Mouse (Mus musculus) macrophage (primary cell): ENCODE measurements around the gene Ccne1. TPM values are rescaled to one million over a fixed set of nuclear protein-coding genes. Genes with fewer than 3 reads are reported as not detected.
"Not testable (repeated sequence)": the region's sequence is repeated elsewhere in the genome, so short reads cannot be mapped to it uniquely, and the experiment has no call there.

Experiments
- H3K27ac ChIP-seq: fragments of 350-480 bp; formaldehyde crosslinking; 2 replicates; pipeline ENCODE4 v1.9.0; 2021
- H3K36me3 ChIP-seq: fragments of 350-480 bp; formaldehyde crosslinking; 2 replicates; pipeline ENCODE4 v1.9.0; 2021; ENCODE audit errors: inconsistent target
- H3K4me3 ChIP-seq: fragments of 350-480 bp; formaldehyde crosslinking; 2 replicates; pipeline ENCODE4 v1.9.0; 2021; ENCODE audit errors: inconsistent target
- H3K79me2 ChIP-seq: fragments of 350-480 bp; formaldehyde crosslinking; 2 replicates; pipeline ENCODE4 v1.9.0; 2021; ENCODE audit errors: inconsistent target
- WGBS: methylation state at CpG from one replicate; pipeline ENCODE4 v1.1.7; 2026; ENCODE audit warnings: inconsistent platforms; ENCODE audit not compliant: missing documents; 5-methylcytosine and 5-hydroxymethylcytosine counted together
- polyA plus RNA-seq: library from polyadenylated mRNA; stranded (reverse); fragments of 250-400 nt; gene quantifications from 3 replicates; pipeline ENCODE4 v1.2.4, GENCODE M21; 2018; ENCODE audit warnings: inconsistent platforms
- total RNA-seq, 78 experiments: library from RNA; depleted of rRNA; stranded (reverse); fragments of 250-400 nt; gene quantifications; 1 replicate in 9 of 78; 2 replicates in 24 of 78; 3 replicates in 43 of 78; 4 replicates in 2 of 78; pipeline ENCODE4 v1.2.4; 2018; ENCODE audit warnings: inconsistent platforms in 56 of 78

Ccne1 gene
- 10 to 100 TPM in 2 of 26 experiments, 1 to 10 TPM in 19, under 1 TPM in 2, not detected in 3; 0.74 to 22.3 (median 3.2) TPM for total RNA-seq (2018; cell fraction: chromatin; rRNA removed)
- total RNA-seq (2018; cell fraction: cytosol; rRNA removed): 1 to 10 TPM; 1.1 to 9.1 (median 2.9) TPM
- total RNA-seq (2018; cell fraction: nucleus; rRNA removed): 10 to 100 TPM in 2 of 26 experiments, 1 to 10 TPM in 21, under 1 TPM in 3; 0.63 to 19.1 (median 3.1) TPM
- 2.6 to 14.2 TPM (median 5.3 TPM) in 3 replicates for polyA plus RNA-seq

GRCm38 (mm10) chr7:38107371-38108259, at the start of gene Ccne1:
Gene Ccne1 (minus strand): TSS chr7:38107534.
- peak within 1 kb of the TSS; percentile 39 for H3K4me3 ChIP-seq
- WGBS: under 1% methylated on average over 78 of the region's 102 CpGs
- H3K36me3 ChIP-seq: no peaks in the 10 kb centered on the region
- H3K79me2 ChIP-seq: no peaks in the 10 kb centered on the region
- H3K27ac ChIP-seq: peak within 1 kb of the TSS; percentile 33; the same call in 1 of the 2 replicates

GRCm38 (mm10) chr7:38155829-38156228, 48.5 kb upstream of the Ccne1 start:
- no peaks in the 10 kb centered on the region for H3K79me2 ChIP-seq
- H3K36me3 ChIP-seq: no peaks in the 10 kb centered on the region
- H3K27ac ChIP-seq: no peak overlapping the region
- H3K4me3 ChIP-seq: no peak overlapping the region
- 39% methylated on average over 5 of the region's 5 CpGs for WGBS

GRCm38 (mm10) chr7:38152571-38152970, 45.2 kb upstream of the Ccne1 start:
- no peaks in the 10 kb centered on the region for H3K36me3 ChIP-seq
- no peaks in the 10 kb centered on the region for H3K79me2 ChIP-seq
- H3K4me3 ChIP-seq: no peak overlapping the region
- H3K27ac ChIP-seq: no peak overlapping the region
- 96% methylated on average over 3 of the region's 3 CpGs for WGBS

GRCm38 (mm10) chr7:38151706-38152312, 44.5 kb upstream of the Ccne1 start:
- Histone ChIP-seq H3K36me3 (no peaks in the 10 kb centered on the region), H3K27ac (no peak overlapping the region), H3K4me3 (no peak overlapping the region), H3K79me2 (no peaks in the 10 kb centered on the region)
- 89% methylated on average over 14 of the region's 14 CpGs for WGBS

GRCm38 (mm10) chr7:38147477-38147876, 40.1 kb upstream of the Ccne1 start:
- Histone ChIP-seq H3K36me3 (no peaks in the 10 kb centered on the region), H3K79me2 (no peaks in the 10 kb centered on the region), H3K4me3 (no peak overlapping the region), H3K27ac (no peak overlapping the region)
- 89% methylated on average over 6 of the region's 6 CpGs for WGBS

GRCm38 (mm10) chr7:38141747-38142545, 34.6 kb upstream of the Ccne1 start:
- no peak overlapping the region for H3K27ac ChIP-seq
- WGBS: 67% methylated on average over 13 of the region's 13 CpGs

DNA sequence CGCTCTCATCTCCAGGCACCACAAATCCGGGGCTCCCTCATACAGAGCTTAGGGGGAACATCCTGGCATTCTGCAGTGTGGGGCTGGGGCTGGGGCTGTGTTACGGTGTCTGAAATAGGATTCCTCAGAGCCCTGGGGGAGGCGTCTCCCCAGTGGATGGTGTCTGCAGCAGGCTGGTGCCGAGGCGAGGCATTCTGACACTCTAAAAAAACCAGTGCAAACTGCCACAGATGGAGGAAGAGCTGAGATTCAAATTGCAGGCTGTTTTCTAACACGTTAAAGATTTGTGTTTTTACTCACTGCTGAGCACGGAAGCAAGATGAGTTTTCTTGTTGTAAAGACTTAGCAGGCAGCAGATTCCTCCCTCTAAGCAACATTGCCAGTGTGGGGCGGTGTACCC, 33.0 kb upstream of the Ccne1 start:
- H3K4me3 ChIP-seq: no peak overlapping the region
- 64% methylated on average over 9 of the region's 9 CpGs for WGBS
- H3K27ac ChIP-seq: no peak overlapping the region
- no peaks in the 10 kb centered on the region for H3K36me3 ChIP-seq
- H3K79me2 ChIP-seq: no peaks in the 10 kb centered on the region

More at GRCm38 (mm10) chr7:38141747-38142545, 34.6 kb upstream of the Ccne1 start:
- Histone ChIP-seq H3K79me2 (no peaks in the 10 kb centered on the region), H3K4me3 (no peak overlapping the region), H3K36me3 (no peaks in the 10 kb centered on the region)

- no peaks in the 10 kb centered on the region for H3K36me3 ChIP-seq
- H3K4me3 ChIP-seq: no peak overlapping the region
- H3K79me2 ChIP-seq: no peaks in the 10 kb centered on the region
- H3K27ac ChIP-seq: no peak overlapping the region
- 64% methylated on average over 5 of the region's 5 CpGs for WGBS
Observed at GRCm38 (mm10) chr7:38134471-38134870, 27.1 kb upstream of the Ccne1 start.

DNA sequence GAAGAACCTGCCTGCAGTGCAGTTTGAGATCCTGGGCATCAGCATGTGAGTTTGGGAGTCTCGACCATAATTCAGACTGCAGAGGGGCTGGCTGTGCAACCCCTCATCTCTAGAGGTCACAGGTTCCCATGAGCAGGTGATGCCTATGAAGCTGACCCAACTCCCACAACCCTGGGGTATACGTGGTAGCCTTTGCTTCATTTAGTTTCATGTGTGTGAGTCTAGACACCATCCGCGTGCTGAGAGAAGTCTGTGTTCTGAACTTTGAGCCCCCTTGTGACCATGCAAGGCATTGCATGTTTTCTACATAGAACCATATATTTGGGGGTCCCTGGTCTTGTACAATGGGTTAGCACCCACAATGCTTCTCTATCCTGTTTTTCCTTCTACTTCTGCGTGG, 23.9 kb upstream of the Ccne1 start:
- Histone ChIP-seq H3K4me3 (no peak overlapping the region), H3K36me3 (no peaks in the 10 kb centered on the region), H3K27ac (no peak overlapping the region), H3K79me2 (no peaks in the 10 kb centered on the region)
- 23% methylated on average over 5 of the region's 5 CpGs for WGBS

DNA sequence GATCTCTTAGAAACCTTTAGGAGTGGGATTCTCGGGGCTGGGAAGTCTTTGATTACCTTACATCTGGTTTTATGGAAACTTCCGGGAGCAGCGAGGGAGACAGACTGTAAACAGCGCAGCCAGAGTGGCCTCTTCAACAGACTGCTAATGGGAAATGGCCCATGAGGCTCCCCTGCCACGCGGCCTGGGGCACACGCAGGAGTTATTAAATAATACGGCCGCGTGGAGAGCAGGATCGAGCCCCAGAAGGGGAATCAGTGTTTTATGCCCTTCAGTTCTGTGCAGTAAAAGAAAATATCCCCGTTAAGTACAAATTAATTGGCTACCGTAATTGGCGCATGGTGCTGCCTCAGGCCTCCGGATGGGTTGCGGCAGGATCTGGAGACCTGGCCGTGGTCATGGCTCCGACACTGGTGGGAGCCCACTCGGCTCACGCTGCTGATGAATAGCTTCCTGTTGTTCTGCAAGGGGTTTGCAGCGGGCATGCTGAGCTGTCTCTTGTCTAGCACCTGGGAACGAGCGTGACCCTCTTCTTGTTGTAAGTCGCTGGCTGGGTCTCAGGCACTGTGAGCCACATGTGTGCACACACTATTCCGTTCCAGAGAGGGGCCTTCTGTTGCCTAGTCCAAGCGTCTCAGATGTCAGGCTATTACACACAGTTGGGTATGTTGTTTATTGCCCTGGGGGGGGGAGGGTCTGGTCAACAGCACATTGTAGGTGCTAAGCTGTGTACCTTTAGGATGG, 22.8 kb upstream of the Ccne1 start:
- no peaks in the 10 kb centered on the region for H3K36me3 ChIP-seq
- no peaks in the 10 kb centered on the region for H3K79me2 ChIP-seq
- no peak overlapping the region for H3K4me3 ChIP-seq
- 87% methylated on average over 26 of the region's 26 CpGs for WGBS
- H3K27ac ChIP-seq: no peak overlapping the region

DNA sequence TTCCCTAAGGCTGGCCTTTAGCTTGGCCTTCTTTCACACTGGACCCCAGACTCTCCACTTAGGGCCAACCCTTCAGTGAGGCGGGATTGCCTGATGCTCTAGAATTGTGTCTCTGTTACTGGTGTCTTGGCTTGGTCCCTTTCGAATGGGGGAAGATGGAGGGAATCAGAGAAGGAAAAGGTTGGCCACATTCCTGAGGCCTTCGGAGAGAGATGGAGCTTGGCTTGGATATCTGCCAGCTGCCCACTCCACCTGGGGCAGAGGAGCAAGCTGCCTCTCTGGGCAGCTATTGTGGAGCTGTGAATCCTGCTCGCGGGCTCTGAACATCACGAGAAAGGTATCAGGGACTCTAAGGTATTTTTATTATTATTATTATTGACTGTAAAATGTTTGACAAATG, 22.2 kb upstream of the Ccne1 start:
- 96% methylated on average over 6 of the region's 6 CpGs for WGBS
- no peak overlapping the region for H3K27ac ChIP-seq
- H3K79me2 ChIP-seq: no peaks in the 10 kb centered on the region
- H3K36me3 ChIP-seq: no peaks in the 10 kb centered on the region
- H3K4me3 ChIP-seq: no peak overlapping the region

DNA sequence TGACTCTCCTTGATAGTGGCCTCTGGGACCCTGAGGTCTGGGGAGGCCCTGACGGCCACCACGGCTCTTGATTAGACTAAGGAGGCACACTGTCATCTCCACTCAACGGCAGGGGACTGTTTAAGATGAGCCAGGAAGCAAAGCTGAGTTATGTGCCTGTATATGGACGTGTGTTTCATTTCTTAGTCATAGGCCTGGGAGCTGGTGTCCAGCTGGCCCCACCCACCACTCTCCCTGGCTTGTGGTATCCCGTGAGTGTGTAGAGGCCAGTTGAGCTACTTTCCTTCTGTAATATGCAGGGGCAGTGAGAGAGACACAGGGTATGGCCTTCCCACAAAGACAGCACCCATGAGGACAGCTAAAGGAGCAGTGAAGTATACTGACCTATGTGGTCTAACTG, 20.9 kb upstream of the Ccne1 start:
- not testable (repeated sequence) for H3K36me3 ChIP-seq, H3K79me2 ChIP-seq, H3K27ac ChIP-seq, H3K4me3 ChIP-seq
- WGBS: 72% methylated on average over 5 of the region's 5 CpGs

DNA sequence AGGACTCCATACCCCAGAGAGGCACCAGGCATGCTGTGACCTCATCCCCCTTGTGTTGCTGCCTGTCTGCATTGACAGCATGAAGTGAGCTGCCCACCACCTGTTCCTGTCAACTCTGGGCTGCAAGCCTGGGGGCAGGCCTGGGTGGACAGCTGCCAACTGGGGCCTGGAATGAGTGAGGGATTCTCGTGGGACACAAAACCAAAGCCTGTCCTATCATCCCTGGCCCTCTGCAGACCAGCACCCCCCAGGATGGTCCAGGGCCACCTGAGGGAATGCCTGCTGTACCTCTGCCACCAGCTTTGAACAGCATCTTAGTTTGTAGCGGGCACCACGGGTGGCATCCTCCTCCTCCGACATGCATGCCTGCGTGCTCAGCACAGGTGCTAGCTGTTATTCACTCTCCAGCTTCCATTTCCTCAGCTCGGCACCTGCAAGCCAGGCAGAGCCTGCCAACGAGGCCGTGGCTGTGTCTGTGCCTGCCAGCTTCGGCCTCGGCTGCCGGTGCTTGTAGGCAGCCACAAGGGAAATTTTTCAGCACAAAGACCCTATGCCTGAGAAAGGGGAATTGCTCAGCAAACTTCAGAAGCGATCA, 18.3 kb upstream of the Ccne1 start:
- 86% methylated on average over 12 of the region's 12 CpGs for WGBS
- Histone ChIP-seq H3K4me3 (no peak overlapping the region), H3K79me2 (no peaks in the 10 kb centered on the region), H3K27ac (no peak overlapping the region), H3K36me3 (no peaks in the 10 kb centered on the region)
